Mouse (Mus musculus): ENCODE data around the gene Sh3gl1. TPM values are rescaled to one million over a fixed set of nuclear protein-coding genes. Genes with fewer than 3 reads are reported as not detected.

The Sh3gl1 gene
- total RNA-seq, 2 experiments from 2014 or later, result 18.3 to 20.4 TPM

GRCm38 (mm10) chr17:56022989-56023290, 13.5 kb downstream of the Sh3gl1 start:
- no peak for DNase-seq
- intact Hi-C loops (cut with DNase I; ENCODE audit: low total_unique reads), result no loop called here

DNA sequence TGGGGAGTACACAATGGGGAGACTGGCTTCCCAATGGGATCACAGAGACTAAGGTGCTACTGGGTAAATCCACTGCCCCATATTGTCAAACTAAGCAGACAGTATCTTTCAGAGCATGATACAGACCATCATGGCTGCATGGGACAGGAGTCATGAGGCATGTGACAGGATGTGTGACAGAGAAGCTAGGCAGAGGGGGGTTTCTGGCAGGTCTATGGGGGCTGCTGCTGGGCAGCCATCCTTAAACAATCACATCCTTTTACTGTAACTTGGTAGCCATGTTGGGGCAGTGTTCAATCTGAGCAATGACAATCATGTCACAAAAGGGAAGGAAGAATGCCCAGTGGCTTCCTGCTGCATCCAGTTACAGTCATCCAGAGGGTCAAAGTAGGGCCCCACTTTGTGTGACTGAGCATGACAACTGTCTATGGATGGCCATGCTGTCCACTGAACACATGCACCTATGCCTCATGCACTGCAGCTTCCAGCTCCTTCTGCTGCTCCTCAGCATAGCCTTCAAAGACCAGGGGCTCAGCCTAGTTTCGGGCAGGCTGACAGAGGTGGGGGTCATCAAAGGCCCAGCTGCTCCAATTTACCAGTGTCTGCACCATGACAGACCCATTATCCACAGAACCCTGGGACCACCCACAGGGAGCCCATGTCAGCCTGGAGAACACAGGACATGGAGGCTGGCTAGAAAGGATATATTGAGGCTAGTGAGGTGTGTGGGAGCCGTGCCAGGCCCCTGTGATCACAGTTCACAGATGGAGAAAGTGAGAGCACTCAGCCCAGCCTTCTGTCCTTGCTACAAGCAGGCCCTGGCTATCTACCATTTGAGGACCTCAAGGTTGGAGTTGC, 14.1 kb downstream of the Sh3gl1 start:
- DNase-seq, result no peak
- intact Hi-C loops (cut with DNase I; ENCODE audit: low total_unique reads), result no loop called here

GRCm38 (mm10) chr17:56021161-56021910, 15.1 kb downstream of the Sh3gl1 start:
- intact Hi-C loops (cut with DNase I; ENCODE audit: low total_unique reads), result no loop called here
- no peak for DNase-seq

GRCm38 (mm10) chr17:56020400-56021084, 15.9 kb downstream of the Sh3gl1 start:
- intact Hi-C loops (cut with DNase I; ENCODE audit: low total_unique reads), result no loop called here
- DNase-seq, result no peak

- intact Hi-C loops (cut with DNase I; ENCODE audit: low total_unique reads), result no loop called here
- no peak for DNase-seq
These were observed 17.9 kb downstream of the Sh3gl1 start for GRCm38 (mm10) chr17:56018347-56019131.

DNA sequence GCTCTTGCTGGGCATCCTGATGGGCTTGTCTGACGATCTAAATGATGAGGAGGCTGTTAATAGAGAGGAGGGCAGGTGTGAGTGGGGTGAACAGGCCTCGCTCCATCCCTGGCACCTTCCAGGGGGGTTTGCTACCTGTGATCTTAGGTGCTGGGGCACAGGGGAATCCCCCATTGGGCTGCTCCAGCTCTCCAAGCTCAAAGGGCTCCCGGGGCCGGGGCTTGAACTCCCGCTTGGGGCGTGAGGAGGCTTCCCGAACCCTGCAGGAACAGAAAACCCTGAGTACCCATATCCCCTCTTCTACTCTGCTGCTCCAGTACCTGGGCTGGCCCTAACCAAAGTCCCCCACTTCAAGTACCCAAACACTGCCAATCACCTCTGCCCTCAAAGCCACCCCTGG, 18.6 kb downstream of the Sh3gl1 start:
- intact Hi-C loops (cut with DNase I; ENCODE audit: low total_unique reads), result no loop called here
- no peak for DNase-seq

DNA sequence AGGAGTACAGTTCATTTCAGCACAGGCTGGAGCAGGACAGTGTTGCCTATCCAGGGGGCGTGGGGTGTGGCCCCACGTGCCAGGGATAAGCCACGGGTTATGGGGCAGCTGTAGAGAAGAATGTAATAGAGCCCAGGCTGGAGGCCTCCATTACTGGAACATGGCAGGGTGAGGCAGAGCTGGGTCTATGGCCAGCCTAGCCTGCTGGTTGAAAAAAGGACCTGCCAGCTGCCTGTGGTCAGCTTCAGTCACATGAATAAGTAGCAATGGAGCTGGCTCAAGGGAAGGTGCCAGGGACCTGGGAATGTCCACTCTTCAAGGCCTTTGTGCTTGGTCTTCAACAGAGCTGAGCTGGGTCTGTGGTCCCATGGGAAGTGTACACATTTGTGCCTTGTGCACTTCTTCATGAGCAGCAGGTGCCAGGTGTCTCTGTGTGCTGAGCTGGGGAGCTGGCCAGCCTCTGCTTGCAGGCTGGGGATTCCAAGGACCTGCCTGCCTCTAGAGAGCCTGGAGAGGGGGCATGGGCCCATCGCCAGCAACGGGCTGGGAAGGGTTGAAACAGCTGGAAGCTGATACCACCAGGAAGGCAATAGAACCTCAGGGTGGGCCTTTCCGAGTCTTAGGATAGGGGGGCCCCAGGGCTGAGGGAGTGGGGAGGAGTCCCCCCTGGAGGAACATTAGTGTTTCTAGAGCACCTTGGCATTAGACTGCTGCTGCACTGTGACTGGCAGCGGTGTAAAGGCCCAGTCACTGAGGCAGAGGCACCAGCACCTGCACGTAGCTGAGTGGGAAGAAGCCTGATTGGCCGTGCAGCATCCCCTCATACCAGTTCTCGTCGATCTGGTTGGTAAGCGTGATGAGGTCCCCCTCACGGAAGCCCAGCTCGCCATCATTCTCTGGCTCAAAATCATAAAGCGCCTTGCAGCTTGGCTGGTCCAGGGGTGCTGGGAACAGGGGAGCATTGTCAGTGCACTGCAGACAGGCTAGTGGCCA, 19.3 kb downstream of the Sh3gl1 start:
- DNase-seq, result peak; percentile 13
- intact Hi-C loops (cut with DNase I; ENCODE audit: low total_unique reads), result no loop called here

DNA sequence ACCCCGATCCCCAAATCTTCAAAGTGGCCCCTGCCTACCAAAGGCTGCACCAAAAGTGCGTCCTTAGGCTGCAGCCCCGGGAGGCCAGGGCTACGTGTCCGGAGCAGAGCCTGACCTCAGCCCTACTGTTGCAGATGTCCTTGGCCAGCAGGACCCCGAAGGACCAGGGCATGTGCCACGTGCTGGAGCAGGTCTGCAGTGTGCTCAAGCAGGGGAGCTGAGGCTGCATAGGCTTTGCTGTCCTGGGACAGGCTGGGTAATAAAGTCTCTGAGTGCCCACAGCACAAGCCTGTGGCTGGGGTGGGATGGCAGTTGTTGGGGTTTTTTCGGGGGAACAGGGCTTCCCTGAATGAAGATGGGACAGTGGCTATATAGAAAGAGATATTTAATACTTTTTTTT, 20.1 kb downstream of the Sh3gl1 start:
- intact Hi-C loops (cut with DNase I; ENCODE audit: low total_unique reads), result no loop called here
- no peak for DNase-seq

DNA sequence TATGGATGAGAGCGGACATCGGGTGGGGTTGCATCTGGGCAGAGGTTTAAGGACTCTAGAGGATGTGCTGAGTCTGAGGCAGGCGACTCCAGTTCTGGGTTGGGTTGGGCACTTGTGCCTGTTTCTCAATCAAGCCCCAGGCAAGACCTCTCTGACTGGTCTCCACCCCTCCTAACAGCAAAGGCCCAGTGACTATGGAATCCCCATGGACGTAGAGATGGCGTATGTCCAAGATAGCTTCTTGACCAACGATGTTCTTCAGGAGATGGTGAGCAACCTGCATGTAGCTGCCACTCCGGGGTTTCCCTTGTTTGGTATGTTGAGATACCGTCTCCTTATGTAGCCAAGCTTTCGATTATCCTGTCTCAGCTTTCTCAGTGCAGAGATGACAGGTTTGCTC, 21.1 kb downstream of the Sh3gl1 start:
- intact Hi-C loops (cut with DNase I; ENCODE audit: low total_unique reads), result no loop called here
- no peak for DNase-seq

DNA sequence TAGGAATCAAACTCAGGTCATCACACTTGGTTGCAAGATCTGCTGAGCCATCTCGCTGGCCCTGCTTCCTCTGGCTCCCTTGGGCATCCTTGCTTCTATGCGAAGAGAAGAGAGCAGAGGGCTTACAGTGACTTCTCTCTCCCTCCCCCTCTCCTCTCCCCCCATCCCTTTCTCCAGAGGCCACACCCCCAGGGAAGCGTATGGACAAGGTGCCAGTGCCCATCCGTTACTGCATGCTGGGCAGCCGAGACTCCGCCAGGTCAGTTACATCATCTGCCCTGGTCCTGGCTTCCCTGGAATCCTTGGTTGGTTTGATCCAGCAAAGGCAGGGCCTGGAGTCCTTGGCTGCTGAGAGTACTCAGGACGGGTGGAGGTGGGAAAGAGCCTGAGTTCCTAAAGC, 25.0 kb downstream of the Sh3gl1 start:
- DNase-seq, result no peak
- intact Hi-C loops (cut with DNase I; ENCODE audit: low total_unique reads), result loop anchor here (5.0 kb wide), 1 partner anchor 34 kb away; no protein-coding TSS in a partner anchor

DNA sequence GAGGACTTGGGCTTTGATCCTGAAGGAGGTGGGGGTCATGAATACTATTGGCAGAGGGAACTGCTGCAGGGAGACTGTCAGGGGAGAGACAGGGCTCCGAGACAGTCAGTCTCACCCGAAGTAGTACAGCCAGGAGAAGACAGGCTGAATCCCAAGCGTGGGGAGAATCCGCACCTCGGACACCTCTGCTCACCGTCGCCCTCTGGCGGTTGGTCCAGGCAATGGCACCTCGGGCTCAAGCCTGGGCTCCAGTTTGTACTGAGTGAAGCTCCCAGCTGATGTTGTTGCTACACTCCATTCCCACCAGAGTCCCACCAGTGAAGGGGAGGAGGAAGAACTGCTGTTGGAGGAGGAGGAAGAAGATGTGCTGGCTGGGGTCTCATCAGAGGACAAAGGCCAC, 25.8 kb downstream of the Sh3gl1 start:
- peak; percentile 79 for DNase-seq
- intact Hi-C loops (cut with DNase I; ENCODE audit: low total_unique reads), result loop anchor here (5.0 kb wide), 1 partner anchor 33 kb away; no protein-coding TSS in a partner anchor

DNA sequence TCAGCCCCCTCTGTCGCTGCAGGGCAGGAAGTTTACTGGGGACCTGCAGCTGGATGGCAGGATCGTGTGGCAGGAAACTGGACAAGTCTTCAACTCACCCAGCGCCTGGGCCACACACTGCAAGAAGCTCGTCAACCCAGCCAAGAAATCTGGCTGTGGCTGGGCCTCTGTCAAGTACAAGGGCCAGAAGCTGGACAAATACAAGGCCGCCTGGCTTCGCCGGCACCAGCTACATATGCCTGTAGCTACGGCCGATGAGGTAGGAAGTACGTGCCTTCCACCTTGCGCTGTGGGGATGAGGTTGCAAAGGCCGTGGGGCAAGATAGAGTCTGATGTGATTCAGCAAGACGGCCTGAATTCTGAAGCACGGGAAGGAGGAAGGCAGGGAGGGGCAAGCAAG, 26.2 kb downstream of the Sh3gl1 start:
- intact Hi-C loops (cut with DNase I; ENCODE audit: low total_unique reads), result loop anchor here (5.0 kb wide), 1 partner anchor 33 kb away; no protein-coding TSS in a partner anchor
- no peak for DNase-seq

DNA sequence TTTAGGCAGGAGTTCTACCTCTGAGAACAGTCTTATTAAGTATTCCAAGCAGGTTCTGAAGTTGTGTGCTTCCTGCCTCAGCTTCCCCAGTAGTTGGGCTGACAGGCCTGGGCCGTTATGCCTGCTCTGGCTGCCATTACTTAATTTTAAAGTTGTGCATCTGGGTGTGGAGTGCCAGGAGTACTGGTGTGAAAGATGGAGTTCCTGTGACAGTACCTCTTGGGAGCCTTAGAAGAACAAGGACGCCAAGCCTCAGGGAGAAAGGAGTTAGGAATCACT, 26.5 kb downstream of the Sh3gl1 start:
- no peak for DNase-seq
- intact Hi-C loops (cut with DNase I; ENCODE audit: low total_unique reads), result loop anchor here (5.0 kb wide), 1 partner anchor 33 kb away; no protein-coding TSS in a partner anchor

DNA sequence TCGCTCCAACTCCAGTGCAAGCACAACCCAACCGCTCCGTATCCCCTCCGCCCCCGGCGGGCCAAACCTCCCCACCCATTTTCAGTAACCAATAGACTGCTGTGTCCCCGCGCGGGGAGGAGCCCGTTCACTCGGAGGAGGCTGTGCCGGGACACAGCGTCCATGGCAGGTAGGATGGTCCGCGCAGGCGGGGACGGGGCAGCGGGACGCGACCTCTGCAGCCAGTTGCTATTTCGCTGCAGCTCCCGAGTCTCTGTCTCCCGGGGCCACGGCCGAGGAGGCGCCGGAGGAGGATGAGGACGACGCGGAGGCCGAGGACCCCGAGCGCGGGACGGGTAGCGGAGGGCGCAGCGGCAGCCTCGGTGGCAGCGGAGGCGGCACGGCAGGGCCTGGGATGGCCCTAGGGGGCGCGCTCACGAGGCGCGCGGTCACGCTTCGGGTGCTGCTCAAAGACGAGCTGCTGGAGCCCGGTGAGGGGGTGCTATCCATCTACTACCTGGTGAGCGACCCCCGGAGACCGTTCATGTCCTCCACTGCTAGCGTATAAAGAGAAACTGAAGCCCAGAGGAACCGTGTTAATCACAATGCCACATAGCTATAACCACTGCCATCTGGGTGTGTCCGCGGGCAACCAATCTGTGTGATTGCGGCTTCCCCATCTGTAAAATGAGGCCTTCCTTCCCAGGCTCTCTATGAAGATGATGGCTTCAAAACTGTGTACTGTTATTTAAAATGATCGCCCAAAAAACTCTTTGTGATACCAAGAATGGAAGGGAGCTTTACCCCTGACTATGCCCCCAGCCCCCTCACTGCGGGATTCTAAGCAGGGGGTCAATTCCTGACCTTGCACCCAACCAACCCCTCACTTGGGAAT, 27.1 kb downstream of the Sh3gl1 start:
- intact Hi-C loops (cut with DNase I; ENCODE audit: low total_unique reads), result no loop called here
- DNase-seq, result peak; percentile 94

- peak; percentile 91 for DNase-seq
- intact Hi-C loops (cut with DNase I; ENCODE audit: low total_unique reads), result no loop called here
These were observed 27.9 kb downstream of the Sh3gl1 start for GRCm38 (mm10) chr17:56008356-56009087.

DNA sequence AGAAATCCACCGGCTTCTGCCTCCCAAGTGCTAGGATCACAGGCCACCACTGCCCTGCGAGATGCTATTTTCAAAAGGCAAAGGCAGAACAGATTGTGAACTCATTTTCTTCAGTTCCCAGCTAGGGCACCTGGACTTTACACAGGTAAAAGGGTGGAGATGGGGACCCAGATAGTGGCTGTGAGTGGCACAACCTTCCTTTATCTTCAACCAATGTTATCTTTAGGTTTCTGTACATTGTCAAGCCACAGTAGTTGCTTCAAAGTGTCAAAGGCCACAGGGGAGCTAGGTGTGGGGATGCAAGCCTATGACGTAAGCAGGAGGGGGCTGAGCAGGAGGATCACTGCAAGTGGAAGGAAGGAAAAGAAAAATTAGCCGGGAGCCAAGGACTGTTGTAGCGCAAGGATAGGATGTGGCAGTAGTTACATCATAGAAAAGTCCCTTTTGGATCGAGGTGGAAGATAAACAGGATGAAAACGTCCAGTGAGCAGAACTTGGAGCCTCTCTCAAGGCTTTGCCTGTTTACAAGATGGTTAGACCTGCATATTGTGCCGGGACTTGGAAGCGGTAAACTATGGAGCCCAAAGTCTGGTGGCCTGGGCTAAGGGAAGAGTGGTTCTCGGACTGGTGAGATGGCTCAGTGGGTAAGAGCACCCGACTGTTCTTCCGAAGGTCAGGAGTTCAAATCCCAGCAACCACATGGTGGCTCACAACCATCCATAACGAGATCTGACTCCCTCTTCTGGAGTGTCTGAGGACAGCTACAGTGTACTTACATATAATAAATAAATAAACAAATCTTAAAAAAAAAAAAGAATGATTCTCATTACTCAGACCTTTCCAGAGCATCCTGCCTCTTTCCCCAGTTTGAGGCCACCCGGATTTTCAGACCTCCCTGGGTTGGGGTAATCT, 28.7 kb downstream of the Sh3gl1 start:
- intact Hi-C loops (cut with DNase I; ENCODE audit: low total_unique reads), result no loop called here
- no peak for DNase-seq
